Comparison of ENCODE assay signal across 8 mouse cellular contexts in genomic region chr5:100501267-100501666, GRCm38 (mm10). TPM values are rescaled to one million over a fixed set of nuclear protein-coding genes. Genes with fewer than 3 reads are reported as not detected.
DNase-seq lines count a peak whose midpoint lies in the region; ATAC-seq and TF ChIP-seq lines count a peak whose summit lies in the region.

No protein-coding gene starts in this region.

- H3K9ac ChIP-seq in kidney, embryonic 16.5 days (replicated peaks; ENCODE audit: low read length), result peak overlapping the region; percentile 70; the same call in 1 of the 2 replicates
- peak overlapping the region; percentile 18; the same call in 1 of the 2 replicates for H3K9ac ChIP-seq in embryonic facial prominence, embryonic 11.5 days (replicated peaks; ENCODE audit: low read length)

- no peak overlapping the region for H3ac ChIP-seq in myocyte (ENCODE audit: control insufficient read depth, insufficient read length)

- TF ChIP-seq POLR2A in myocyte (IDR thresholded peaks at IDR 0.05; ENCODE audit: insufficient read length, low read depth), result no peak

- 0 out of 2 replicates have a peak, but pooled peaks have one; percentile 1 for ATAC-seq in kidney, embryonic 16.5 days (ENCODE audit: low FRiP score, low TSS enrichment)
- ATAC-seq in embryonic facial prominence, embryonic 11.5 days (replicated peaks; ENCODE audit: insufficient number of reproducible peaks, low FRiP score, low TSS enrichment, low read depth), result no peak; the same call in 1 of the 2 replicates

- no peak for DNase-seq in kidney, postnatal 14 days
- DNase-seq in embryonic facial prominence, embryonic 11.5 days (ENCODE audit: low spot score), result no peak
- no peak for DNase-seq in limb, embryonic 10.5 days (ENCODE audit: low spot score)
- no peak for DNase-seq in ovary, postnatal 36 days (ENCODE audit: low spot score)
- no peak for DNase-seq in frontal cortex, adult 2 months (ENCODE audit: extremely low spot score in 1 of 2, low spot score in 1 of 2)
- no peak for DNase-seq in right cerebral cortex, postnatal 4 days

- peaks cover 18% of the 10 kb centered on the region for H3K4me1 ChIP-seq in kidney, embryonic 16.5 days (ENCODE audit: insufficient read depth, low read length)
- no peaks in the 10 kb centered on the region for H3K4me1 ChIP-seq in embryonic facial prominence, embryonic 11.5 days (ENCODE audit: control insufficient read depth, insufficient read depth, low read length)
- H3K4me1 ChIP-seq in limb, embryonic 10.5 days, result peaks cover 26% of the 10 kb centered on the region

- no peaks in the 10 kb centered on the region for H3K9me3 ChIP-seq in kidney, embryonic 16.5 days (ENCODE audit: low read length)
- H3K9me3 ChIP-seq in embryonic facial prominence, embryonic 11.5 days (replicated peaks; ENCODE audit: control insufficient read depth, low read length), result no peaks in the 10 kb centered on the region
- H3K9me3 ChIP-seq in limb, embryonic 10.5 days (replicated peaks), result no peaks in the 10 kb centered on the region

- peak overlapping the region; percentile 63; the same call in 1 of the 2 replicates for H3K4me2 ChIP-seq in kidney, embryonic 16.5 days (replicated peaks; ENCODE audit: low read depth, low read length)
- H3K4me2 ChIP-seq in embryonic facial prominence, embryonic 11.5 days (ENCODE audit: low read depth, low read length), result no peak overlapping the region
- peak overlapping the region; percentile 93 for H3K4me2 ChIP-seq in myocyte (ENCODE audit: low read depth)

- WGBS in kidney, embryonic 16.5 days, result 70% methylated on average over 4 of the region's 4 CpGs
- WGBS in embryonic facial prominence, embryonic 11.5 days, result 85% methylated on average over 4 of the region's 4 CpGs
- 88% methylated on average over 4 of the region's 4 CpGs for WGBS in limb, embryonic 10.5 days

- H3K4me3 ChIP-seq in kidney, embryonic 16.5 days (ENCODE audit: low read length), result no peak overlapping the region
- H3K4me3 ChIP-seq in embryonic facial prominence, embryonic 11.5 days (ENCODE audit: low read depth, low read length), result no peak overlapping the region
- no peak overlapping the region for H3K4me3 ChIP-seq in limb, embryonic 10.5 days
- H3K4me3 ChIP-seq in myocyte, result peak overlapping the region; percentile 58

- peak overlapping the region; percentile 75; the same call in 1 of the 2 replicates for H3K27ac ChIP-seq in kidney, embryonic 16.5 days (ENCODE audit: low read length)
- no peak overlapping the region for H3K27ac ChIP-seq in embryonic facial prominence, embryonic 11.5 days (replicated peaks; ENCODE audit: low read depth, low read length)
- H3K27ac ChIP-seq in limb, embryonic 10.5 days, result peak overlapping the region; percentile 85

- H3K36me3 ChIP-seq in kidney, embryonic 16.5 days (ENCODE audit: insufficient read depth, low read length), result no peaks in the 10 kb centered on the region
- no peaks in the 10 kb centered on the region for H3K36me3 ChIP-seq in embryonic facial prominence, embryonic 11.5 days (replicated peaks; ENCODE audit: control insufficient read depth, insufficient read depth, low read depth, low read length)
- H3K36me3 ChIP-seq in limb, embryonic 10.5 days, result no peaks in the 10 kb centered on the region
- H3K36me3 ChIP-seq in myocyte (ENCODE audit: control insufficient read depth, insufficient read depth), result no peaks in the 10 kb centered on the region

- no peaks in the 10 kb centered on the region for H3K27me3 ChIP-seq in kidney, embryonic 16.5 days (ENCODE audit: insufficient read depth, low read length)
- no peaks in the 10 kb centered on the region for H3K27me3 ChIP-seq in embryonic facial prominence, embryonic 11.5 days (ENCODE audit: control insufficient read depth, insufficient read depth, low read length)
- no peaks in the 10 kb centered on the region for H3K27me3 ChIP-seq in limb, embryonic 10.5 days (ENCODE audit: low read depth, poor library complexity, severe bottlenecking)
- no peaks in the 10 kb centered on the region for H3K27me3 ChIP-seq in myocyte (ENCODE audit: control insufficient read depth, insufficient read depth, insufficient read length)

- peaks cover 31% of the 10 kb centered on the region for H3K79me2 ChIP-seq in myocyte (ENCODE audit: control insufficient read depth, insufficient read depth)

TF ChIP-seq in myocyte, 11 proteins besides CTCF, POLR2A, EP300 and RAD21:
- no peak for TF ChIP-seq REST (IDR thresholded peaks at IDR 0.05; ENCODE audit: insufficient read depth, insufficient read length)
- TF ChIP-seq POLR2AphosphoS2 (IDR thresholded peaks at IDR 0.05; ENCODE audit: insufficient read length, low read depth), result no peak
- no peak for TF ChIP-seq MAX (IDR thresholded peaks at IDR 0.05; ENCODE audit: low read depth)
- TF ChIP-seq MYOD1 (IDR thresholded peaks at IDR 0.05; ENCODE audit: control insufficient read depth in 1 of 3, insufficient read length in 2 of 3, low read depth in 2 of 3), result no peak

RNA-seq across cellular contexts. Expression of gene Lin54, which starts 0.8 kb away (rescaled TPM):
- 11.2 and 12.1 TPM in 2 replicates for polyA plus RNA-seq in kidney, embryonic 16.5 days (2015; fragmentation: Nextera tagmentation; extraction: Ambion mirVana)
- 16.1 and 19.0 TPM in 2 replicates for polyA plus RNA-seq in embryonic facial prominence, embryonic 11.5 days (2014; fragmentation: Nextera tagmentation; extraction: Ambion mirVana)
- 14.5 and 15.4 TPM in 2 replicates for polyA plus RNA-seq in limb, embryonic 10.5 days (2016; fragmentation: Nextera tagmentation; extraction: Ambion mirVana)
- polyA plus RNA-seq in myocyte (2012; fragmentation: generic; extraction: Trizol), result 2.9 TPM
- 6.4 and 7.9 TPM in 2 replicates for polyA plus RNA-seq in frontal cortex, adult 2 months (2012; rRNA removed)

RNA-seq across cellular contexts. Expression of gene Cops4, which starts 16.8 kb away (rescaled TPM):
- 191 and 193 TPM in 2 replicates for polyA plus RNA-seq in kidney, embryonic 16.5 days (2015; fragmentation: Nextera tagmentation; extraction: Ambion mirVana)
- 258 and 263 TPM in 2 replicates for polyA plus RNA-seq in embryonic facial prominence, embryonic 11.5 days (2014; fragmentation: Nextera tagmentation; extraction: Ambion mirVana)
- 252 and 254 TPM in 2 replicates for polyA plus RNA-seq in limb, embryonic 10.5 days (2016; fragmentation: Nextera tagmentation; extraction: Ambion mirVana)
- 104 TPM for polyA plus RNA-seq in myocyte (2012; fragmentation: generic; extraction: Trizol)
- polyA plus RNA-seq in frontal cortex, adult 2 months (2012; rRNA removed), result 76.6 and 83.9 TPM in 2 replicates
